Mouse (Mus musculus) embryo, embryonic 11.5 days (tissue): ENCODE results near the gene H1foo.

Experiments used
- DNase-seq: peaks from one replicate; pipeline ENCODE4 v3.0.0-alpha.2; 2012; ENCODE audit warnings: low read depth, low spot score

The H1foo gene

DNA sequence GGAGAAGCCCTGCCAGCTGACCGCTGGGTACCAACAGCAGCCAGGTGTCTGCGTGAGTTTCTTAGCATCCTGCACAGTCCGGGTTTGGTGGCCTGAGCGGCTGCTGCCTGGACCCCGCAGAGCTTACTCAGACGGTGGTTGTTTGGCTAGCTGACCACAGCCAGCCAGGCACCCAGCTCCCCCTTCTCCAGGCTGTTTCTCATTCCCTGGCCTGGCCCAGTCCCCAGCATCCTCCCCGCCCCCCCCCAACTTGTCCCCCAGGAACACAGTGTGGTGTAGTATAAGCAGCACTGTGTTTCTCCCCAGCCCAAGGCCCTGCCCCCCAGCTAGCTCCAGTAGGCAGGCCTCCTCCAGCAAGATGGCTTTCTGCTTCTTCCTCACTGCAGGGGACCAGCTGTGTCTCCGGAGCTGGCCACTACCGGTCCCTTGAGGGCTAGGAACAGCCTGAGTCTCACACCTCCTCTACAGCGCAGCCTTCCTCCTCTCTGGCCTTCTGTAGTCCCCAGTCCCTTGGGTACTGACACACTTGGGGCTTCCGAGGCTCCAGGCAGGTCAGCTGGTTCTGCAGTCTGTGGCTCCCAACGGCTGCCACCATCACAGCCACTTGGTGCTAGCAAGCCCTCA, 41.8 kb downstream of the H1foo start:
- DNase-seq = no peak

DNA sequence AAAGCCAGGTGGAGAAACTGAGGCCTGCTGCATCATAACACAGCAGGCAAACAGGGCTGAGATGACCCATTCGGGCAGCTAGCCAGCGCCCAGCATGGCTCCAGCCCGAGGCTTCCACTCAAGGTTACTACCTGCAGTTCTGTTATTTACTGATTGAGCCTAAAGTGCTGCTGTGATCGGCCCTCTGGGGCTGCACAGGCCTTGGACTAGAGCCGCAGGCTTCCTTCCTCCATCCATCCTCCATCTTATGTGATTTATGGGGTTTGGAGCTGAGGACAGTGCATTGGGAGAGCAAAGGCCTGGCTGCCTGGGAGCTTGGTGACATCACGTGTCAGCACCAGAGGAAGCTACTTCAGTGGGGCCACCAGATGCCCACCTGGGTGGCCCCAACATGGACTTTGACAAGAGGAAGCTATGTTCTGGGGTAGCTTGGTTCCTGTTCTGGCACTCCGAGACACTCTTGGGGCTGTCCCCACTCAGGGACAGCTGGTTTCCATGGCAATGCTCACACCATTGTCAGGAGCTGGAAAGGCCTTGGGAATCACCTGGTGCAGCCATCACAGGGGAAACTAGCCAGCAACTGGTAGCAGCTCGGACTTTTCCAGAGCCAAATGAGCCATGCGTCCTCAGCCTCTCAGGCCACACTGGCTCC, 42.5 kb downstream of the H1foo start:
- no peak for DNase-seq

DNA sequence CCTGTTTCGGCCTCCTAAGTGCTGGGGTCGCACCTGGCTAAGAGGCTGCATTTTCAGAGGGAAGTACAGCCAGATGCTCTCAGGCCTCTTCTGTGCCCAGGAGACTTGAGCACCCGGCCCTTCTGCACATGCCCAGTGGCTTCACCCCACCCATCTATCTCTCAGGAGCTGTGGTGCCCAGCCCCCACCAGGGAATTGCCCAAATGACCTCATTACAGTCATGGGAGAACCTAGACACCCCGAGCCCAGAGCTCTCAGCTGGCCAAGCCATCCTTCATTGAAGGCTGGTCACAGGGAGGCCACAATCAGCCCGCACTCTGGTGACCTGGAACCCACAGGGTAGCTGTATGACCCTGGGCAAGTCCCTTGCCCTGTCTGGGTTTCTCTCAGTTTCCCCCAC, 44.3 kb downstream of the H1foo start:
- DNase-seq = no peak

DNA sequence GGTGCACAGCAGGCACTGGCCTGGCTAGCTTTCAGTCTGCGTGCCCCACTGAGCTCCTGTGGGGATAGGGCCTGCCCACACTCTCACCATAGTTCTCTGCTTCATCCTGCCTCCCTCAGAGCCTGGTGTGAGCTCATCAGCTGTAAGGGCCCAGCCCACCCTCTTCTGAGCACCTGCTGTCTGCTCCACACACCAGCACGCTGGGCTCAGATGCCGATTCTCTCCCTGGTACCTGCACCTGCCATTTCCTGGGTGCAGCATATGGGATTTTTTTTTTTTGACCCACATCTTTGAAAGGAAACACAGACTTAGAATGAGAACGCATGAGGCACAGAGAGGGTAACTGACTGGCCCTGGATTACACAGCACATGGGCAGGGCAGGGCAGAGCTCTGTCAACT, 44.9 kb downstream of the H1foo start:
- DNase-seq = no peak

DNA sequence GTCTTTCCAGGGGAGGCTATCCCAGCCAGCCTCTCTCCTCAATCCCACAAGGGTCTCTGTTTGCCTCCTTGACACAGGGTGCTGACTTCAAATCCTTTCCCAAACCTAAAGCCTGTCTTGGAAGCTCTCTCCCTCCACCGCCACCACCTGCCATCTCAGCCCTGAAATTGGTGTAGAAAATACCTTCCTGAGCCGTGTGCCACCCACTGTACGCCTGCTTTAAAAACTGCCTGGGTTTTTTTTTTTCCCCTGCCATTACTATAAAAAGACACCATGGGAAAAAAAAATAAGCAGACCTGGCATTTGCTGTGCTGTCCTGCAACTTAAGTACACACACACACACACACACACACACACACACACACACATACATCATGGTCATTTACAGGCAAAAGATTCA, 45.3 kb downstream of the H1foo start:
- no peak for DNase-seq

DNA sequence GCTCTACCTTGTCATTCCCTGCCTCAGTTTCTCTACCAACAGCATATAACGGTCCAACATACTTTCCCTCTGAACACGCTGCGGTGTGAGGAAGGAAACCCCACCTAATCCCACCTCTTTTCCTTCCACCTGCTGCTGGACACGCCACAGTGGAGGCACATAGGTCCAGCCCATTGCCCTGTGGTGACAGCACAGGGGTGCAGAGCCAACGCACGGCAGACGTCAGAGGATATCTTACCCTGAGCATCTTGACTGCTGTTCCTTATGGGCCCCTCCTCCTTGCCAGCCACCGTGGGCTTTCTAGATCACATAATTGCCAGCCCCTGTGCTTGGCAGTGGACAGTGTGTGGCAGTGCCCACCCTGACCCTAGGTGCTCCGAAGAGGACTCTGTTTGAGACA, 45.7 kb downstream of the H1foo start:
- DNase-seq = no peak

DNA sequence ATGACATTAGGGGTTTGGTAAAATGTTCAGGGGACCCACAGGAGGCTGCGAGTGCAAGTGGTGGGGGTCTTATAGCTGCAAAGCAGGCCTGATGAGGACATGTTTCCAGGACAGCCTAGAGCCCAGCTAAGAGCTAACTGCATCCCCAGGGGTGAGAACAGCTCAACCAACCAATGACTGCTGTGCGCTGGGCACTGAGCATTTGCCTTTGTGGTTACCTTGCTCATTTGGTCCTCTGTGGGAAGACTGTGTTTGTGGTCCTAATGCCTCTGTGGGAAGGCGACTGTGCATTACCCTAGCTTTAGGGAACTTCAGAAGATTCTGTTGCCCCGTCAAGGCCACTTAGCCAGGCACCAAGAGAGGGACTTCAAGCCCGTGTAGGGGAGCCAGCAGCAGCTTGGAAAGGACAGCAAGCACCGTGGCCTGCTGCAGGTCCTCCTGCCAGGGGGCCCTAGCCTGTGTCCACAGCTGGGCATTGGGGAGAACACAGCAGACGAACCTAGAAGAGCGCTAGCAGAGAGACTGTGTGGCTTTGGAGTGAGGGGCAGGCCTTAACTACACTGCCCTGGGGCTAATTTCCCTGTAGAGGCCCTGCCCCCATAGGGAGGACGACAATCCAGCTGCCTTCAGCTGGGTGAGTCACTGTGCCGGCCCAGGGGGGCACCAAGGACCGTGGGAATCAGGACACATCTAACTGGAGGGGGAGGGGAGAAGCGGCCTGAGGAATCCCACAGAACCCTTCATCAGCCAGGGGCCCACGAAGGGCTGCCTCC, 46.6 kb downstream of the H1foo start:
- DNase-seq = no peak

DNA sequence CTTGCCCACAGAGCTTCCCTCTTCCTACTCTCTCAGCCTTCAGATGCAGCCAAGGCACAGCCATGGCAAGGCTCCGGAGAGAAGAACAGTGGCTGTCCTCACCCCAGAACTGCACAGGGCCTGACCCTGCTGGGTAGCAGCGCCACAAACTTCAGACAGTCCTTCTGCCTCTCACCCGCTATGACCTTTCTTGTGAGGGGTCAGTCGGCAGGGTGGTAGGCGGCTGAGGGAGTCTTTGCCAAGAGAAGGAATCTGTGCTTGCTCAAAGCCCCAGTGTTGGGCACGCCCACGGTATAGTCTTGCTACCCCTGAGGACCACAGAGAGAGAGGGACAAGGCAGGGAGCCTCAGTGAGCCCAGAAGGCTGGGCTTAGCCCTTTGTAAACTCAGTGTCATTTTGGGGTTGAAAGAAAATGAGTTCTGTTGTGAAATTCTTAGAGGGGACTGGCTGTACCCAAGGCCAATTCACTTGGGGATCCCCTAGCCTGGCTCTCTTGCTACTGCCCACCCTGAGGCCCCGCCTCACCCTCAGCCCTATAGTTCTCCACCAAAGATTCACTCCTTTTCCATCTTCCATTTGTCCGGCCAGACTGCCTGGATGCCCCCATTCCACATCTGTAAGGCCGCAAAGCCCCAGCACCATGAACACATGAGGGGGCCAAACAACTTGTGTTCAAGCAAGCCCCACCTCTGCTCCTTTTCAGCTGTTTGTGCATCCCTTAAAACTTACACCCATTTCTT, 47.3 kb downstream of the H1foo start:
- no peak for DNase-seq

DNA sequence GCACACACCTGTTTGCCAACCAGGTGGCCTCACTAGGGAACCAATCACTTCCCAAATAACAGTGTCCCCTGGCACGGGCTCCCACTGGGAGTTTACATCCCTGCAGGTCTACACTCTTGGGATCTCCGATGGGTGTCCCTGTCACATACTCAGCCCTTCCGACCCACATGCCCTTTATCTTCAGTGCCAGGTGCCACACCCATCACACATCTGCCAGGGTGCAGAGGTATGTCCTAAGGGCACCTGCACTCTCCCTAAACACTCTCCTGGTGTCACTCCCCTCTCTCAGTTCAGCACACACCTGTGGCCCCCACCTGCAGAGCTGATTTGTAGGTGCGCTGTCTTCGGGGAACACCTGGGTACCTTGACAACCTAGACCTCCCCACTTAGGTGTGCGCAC, 48.2 kb downstream of the H1foo start:
- no peak for DNase-seq

DNA sequence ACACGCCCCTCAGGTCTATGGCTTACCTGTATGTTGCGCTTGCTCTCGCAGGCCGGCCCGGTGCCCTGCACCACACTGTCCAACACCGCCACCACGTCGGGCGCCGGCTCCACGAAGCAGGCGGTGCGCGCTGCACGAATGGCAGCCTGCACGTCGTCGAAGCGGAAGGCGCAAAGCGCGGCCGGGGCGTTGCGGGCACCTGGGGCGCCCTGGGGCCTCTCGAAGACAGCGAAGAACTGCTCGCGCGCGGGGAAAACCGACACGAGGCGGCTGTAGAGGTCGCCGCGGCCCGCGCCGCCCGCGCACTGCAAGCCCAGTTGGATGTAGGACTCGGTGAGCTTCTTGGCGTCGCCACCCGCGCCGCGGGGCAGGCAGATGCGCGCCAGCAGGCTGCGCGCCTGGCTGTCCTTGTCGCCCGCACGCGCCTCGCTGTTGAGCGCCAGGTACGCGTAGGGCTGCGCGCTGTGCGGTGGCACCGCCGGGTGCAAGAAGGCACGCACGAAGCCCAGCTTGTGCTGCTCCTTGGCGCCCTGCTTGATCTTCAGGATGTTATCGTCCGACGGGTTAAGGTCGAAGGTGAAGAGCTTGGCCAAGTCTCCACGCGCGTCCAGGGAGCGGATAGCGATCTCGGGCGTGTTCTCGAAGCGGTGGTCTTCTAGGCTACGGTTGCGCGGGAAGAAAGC, 48.9 kb downstream of the H1foo start:
- no peak for DNase-seq

DNA sequence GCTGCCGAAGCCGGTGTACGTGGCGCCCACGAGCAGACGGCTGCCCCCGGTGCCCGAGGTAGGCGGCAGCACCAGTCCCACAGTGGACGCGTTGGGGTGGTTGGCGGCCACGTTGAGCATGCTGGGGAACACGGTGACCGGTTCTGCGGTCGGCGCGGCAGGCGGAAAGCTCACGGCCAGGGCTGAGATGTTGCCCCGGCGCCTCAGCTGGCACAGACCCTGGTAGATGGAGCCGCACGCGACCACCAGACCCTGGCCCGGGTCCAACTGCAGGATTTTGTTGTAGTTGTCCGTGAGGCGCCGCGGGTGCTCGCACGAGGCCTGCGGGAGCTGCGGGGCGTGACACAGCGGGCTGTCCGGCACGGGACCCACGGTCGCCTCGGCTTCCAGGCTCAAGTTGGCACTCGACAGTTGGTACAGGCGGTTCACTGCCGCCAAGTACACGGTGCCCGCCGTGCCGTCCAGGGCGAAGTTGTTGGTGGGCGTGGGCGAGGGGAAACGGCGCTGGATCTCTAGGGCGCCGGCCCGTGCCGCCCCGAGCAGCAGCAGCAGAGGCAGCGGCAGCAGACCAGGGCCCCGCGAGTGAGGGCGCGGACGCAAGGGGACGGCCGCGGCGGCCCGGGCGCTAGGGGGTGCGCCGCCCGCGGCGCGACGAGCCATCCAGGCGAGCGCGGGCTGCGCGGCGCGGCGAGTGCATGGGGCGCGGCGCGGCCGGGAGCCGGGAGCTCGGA, 49.6 kb downstream of the H1foo start:
- DNase-seq = no peak

DNA sequence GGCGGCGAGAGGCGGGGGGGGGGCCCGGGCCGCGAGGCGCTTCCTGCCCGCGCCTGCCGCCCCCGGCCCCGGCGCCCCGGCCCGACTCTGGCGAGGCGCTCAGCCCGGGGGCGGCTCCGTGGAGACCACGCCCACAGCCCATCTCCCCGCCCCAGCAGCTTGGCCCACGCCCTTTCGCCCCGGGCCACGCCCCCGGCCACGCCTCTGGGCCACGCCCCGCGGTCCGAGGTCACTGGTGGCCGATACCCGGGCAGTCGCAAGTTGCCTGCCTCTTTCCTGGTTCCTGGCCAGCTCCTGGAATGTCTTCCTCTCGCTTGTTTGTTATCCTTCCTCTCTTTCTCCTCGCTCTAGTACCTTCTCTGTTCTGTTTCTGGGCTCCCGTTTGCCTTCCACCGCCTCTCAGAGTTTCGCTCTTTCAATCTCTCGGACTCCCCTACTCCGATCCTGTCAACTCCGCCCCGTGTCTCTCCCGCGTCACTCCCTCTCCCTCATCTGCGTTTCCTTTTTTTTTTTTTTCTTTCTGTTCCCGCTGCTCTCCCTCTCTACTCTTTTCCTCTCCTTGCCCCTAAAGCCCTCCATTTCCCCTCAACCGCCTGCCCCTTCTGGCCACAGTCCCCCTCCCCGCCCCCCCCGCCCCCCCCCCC, 50.3 kb downstream of the H1foo start, which contains the start of gene Plxnd1:
Plxnd1 (minus strand) TSS at position 129 of the 644 bp plus-strand sequence.
- peak; percentile 69 for DNase-seq

DNA sequence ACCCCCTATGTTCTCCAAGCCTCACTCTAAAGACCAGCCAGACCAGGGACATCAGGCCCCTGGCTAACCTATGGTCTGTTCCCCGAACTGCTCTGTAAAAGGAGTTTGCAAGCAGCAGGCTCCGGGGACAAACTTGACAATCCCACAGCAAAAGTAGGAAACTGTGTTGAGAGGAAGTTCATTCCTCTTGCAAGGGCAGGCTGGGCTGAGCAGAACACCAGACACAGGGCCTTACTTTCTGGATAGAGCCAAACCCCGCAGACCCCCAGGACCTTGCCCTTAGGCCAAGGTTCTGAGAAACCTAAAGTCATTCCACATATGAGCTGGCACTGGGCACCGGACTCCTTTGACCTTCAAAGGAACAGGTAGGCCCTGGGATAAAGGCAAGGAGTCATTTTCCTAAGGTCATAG, 50.8 kb downstream of the H1foo start:
- no peak for DNase-seq

DNA sequence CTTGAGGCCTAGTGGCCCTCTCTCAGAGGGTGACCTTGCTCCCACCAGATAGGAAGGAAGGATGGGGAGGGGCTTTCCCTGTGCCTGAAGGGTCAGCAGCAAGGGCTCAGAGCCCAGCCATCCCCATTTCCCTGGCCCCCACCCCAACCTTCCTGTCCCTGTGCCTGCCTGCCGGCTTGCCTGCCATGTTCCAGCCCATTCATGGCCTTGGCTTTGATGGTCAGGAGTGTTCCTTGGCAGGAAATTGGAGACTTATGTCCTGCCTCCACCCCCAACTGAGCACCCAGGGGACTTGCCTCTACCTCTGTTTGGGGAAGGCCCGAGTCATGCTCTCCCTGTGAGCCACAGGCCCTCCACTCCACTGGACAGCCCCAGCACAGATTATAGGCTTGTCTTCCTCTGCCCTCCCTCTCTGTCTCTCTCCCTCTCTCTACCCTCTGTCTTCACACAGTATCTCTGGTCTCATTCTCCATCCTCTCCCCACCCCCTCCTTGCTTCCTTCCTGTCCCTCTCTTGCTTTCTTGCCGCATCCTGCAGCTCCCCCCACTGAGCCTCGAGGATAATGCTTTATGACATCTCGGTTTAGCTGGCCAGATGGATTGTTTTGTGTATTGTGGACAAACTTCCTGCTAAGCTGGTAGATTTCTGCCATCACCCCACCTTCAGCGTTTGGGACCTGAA, 51.6 kb downstream of the H1foo start:
- no peak for DNase-seq

DNA sequence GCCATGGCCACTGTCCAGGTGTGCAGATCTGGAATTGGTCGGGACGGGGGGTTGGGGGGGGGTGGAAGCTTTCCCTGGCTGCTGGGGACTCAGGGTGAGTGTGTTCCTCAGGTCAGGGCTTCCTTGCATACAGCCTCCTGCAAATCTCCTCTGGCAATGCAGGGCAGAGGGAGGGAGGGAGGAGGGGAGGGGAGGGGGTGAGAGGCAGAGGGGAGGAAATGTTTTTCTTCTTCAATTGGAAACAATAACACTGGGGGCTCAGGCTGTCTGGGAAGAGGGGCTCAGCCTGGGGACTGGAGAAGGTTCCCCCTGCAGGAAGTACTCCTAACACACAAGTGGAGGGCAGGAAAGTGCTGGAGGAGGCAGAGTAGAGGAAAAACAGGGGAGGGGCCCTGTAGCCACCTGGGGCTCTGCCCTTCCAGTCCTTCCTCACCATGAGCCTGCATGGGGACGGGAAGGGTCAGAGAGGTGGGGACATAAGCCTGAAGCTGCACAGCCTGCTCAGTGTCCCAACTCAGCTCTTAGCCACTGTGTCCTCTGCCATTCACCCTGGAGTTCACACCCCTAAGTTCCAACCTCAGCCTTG, 53.1 kb downstream of the H1foo start:
- DNase-seq = no peak

DNA sequence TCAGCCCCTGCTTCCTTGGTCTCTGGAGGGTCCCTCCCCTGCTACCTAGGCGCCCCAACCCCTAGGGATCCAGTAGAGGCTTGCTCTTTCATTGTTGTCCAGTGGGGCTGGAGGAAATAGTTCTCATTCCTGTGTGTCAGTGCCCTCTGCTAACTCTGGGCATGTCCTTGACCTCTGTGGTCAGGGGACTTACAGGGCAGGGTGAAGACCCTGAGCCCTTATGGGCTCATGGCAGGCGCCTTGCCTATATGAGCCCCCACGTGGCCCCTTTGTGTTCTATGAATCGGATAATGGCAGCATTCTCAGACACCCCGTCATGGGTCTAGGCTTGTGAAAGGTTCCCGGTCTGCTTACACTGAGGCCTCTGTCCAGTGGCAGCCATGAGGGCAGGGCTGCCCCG, 54.0 kb downstream of the H1foo start:
- no peak for DNase-seq

DNA sequence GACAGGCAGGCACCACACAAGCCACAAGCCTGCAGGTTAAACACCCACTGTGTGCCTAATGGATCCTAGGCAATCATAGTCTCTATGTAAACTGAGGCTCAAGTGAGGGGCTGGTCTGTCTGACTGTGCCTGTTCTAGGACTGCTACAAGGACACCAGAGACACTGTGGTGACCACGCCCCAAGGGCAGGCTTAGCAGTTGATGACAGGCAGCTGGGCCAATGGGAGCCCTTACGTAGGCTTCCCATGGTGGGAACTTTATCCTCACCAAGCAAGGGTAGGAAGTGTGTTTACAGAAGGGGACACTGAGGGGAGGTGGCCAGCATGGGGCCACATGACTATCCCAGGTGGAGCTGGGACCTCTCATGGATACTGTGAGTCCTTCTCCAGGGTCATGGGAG, 54.5 kb downstream of the H1foo start:
- no peak for DNase-seq
